8 mouse cellular contexts compared by ENCODE assay signal in genomic region chr10:92333042-92333774, GRCm38 (mm10).
DNase-seq lines count a peak whose midpoint lies in the region; ATAC-seq lines count a peak whose summit lies in the region.

No protein-coding gene starts in this region.

- intact Hi-C loops in heart, postnatal 36 days (cut with DNase I) = no loop called here

- WGBS in embryonic facial prominence, embryonic 10.5 days = 5% methylated on average over 3 of the region's 3 CpGs
- WGBS in hindbrain, embryonic 13.5 days = 2% methylated on average over 3 of the region's 3 CpGs
- WGBS in midbrain, embryonic 15.5 days = 11% methylated on average over 3 of the region's 3 CpGs

- H3K4me1 ChIP-seq in embryonic facial prominence, embryonic 10.5 days = peaks cover 23% of the 10 kb centered on the region
- H3K4me1 ChIP-seq in hindbrain, embryonic 13.5 days (replicated peaks) = peaks cover 19% of the 10 kb centered on the region
- H3K4me1 ChIP-seq in midbrain, embryonic 15.5 days = peaks cover 16% of the 10 kb centered on the region

- no peaks in the 10 kb centered on the region for H3K9me3 ChIP-seq in embryonic facial prominence, embryonic 10.5 days
- no peaks in the 10 kb centered on the region for H3K9me3 ChIP-seq in hindbrain, embryonic 13.5 days
- H3K9me3 ChIP-seq in midbrain, embryonic 15.5 days = no peaks in the 10 kb centered on the region

- H3K36me3 ChIP-seq in embryonic facial prominence, embryonic 10.5 days (replicated peaks) = no peaks in the 10 kb centered on the region
- no peaks in the 10 kb centered on the region for H3K36me3 ChIP-seq in hindbrain, embryonic 13.5 days
- no peaks in the 10 kb centered on the region for H3K36me3 ChIP-seq in midbrain, embryonic 15.5 days (replicated peaks)

- no peak for DNase-seq in cerebellum, adult 8-10 months
- DNase-seq in embryonic facial prominence, embryonic 10.5 days (ENCODE audit: low spot score) = peak; percentile 48
- DNase-seq in heart, postnatal 36 days = no peak
- DNase-seq in testis, postnatal 10 days (ENCODE audit: low spot score) = no peak

- H3K27ac ChIP-seq in embryonic facial prominence, embryonic 10.5 days (replicated peaks) = peak overlapping the region; percentile 79
- peak overlapping the region; percentile 78 for H3K27ac ChIP-seq in hindbrain, embryonic 13.5 days
- peak overlapping the region; percentile 60 for H3K27ac ChIP-seq in midbrain, embryonic 15.5 days

- peak; percentile 9; the same call in 1 of the 2 replicates for ATAC-seq in cerebellum, adult (ENCODE audit: insufficient number of reproducible peaks, low FRiP score, low TSS enrichment)
- ATAC-seq in hindbrain, embryonic 13.5 days (ENCODE audit: low FRiP score) = peak; percentile 82
- ATAC-seq in midbrain, embryonic 15.5 days (replicated peaks) = peak; percentile 77; the same call in 1 of the 2 replicates
- ATAC-seq in megakaryocyte progenitor cell, adult 5-6 weeks (replicated peaks; ENCODE audit: poor library complexity) = no peak

- no peak overlapping the region for H3K4me2 ChIP-seq in hindbrain, embryonic 13.5 days
- no peak overlapping the region for H3K4me2 ChIP-seq in midbrain, embryonic 15.5 days

- no peak overlapping the region; the same call in 1 of the 2 replicates for H3K9ac ChIP-seq in hindbrain, embryonic 13.5 days
- H3K9ac ChIP-seq in midbrain, embryonic 15.5 days = no peak overlapping the region

- H3K27me3 ChIP-seq in embryonic facial prominence, embryonic 10.5 days (replicated peaks; ENCODE audit: low read depth, poor library complexity, severe bottlenecking) = no peaks in the 10 kb centered on the region
- H3K27me3 ChIP-seq in hindbrain, embryonic 13.5 days = no peaks in the 10 kb centered on the region
- no peaks in the 10 kb centered on the region for H3K27me3 ChIP-seq in midbrain, embryonic 15.5 days (replicated peaks)

- H3K4me3 ChIP-seq in embryonic facial prominence, embryonic 10.5 days = no peak overlapping the region
- no peak overlapping the region for H3K4me3 ChIP-seq in hindbrain, embryonic 13.5 days
- H3K4me3 ChIP-seq in midbrain, embryonic 15.5 days = no peak overlapping the region
